Mouse (Mus musculus) embryonic facial prominence, embryonic 15.5 days (tissue): ENCODE measurements around the gene Map4k2. TPM values are rescaled to one million over a fixed set of nuclear protein-coding genes. Genes with fewer than 3 reads are reported as not detected.
A peak's percentile ranks its signal among the peaks of the same experiment; 100 is the strongest.
"Not testable (repeated sequence)": the region's sequence is repeated elsewhere in the genome, so short reads cannot be mapped to it uniquely, and the experiment has no call there.

Experiments used
- ATAC-seq: fragments of 200-750 bp; cut with Nextera tagmentation; 2 replicates; pipeline ENCODE4 v1.8.0; 2017; ENCODE audit warnings: low read depth, moderate TSS enrichment; ENCODE audit not compliant: insufficient number of reproducible peaks, low FRiP score, low TSS enrichment
- H3K27ac ChIP-seq: fragments of 300-500 bp; sonication (generic); replicated peaks from 2 replicates; pipeline ENCODE4 v1.5.1; 2015; ENCODE audit warnings: mild to moderate bottlenecking, inconsistent platforms
- H3K27me3 ChIP-seq: fragments of 300-500 bp; sonication (generic); 2 replicates; pipeline ENCODE4 v1.6.1; 2015; ENCODE audit warnings: inconsistent platforms
- H3K36me3 ChIP-seq: fragments of 300-500 bp; sonication (generic); 2 replicates; pipeline ENCODE4 v1.6.1; 2015; ENCODE audit warnings: mild to moderate bottlenecking, inconsistent platforms
- H3K4me1 ChIP-seq: fragments of 300-500 bp; sonication (generic); 2 replicates; pipeline ENCODE4 v1.6.1; 2015; ENCODE audit warnings: inconsistent platforms
- H3K4me2 ChIP-seq: fragments of 300-500 bp; sonication (generic); replicated peaks from 2 replicates; pipeline ENCODE4 v1.6.1; 2015; ENCODE audit warnings: mild to moderate bottlenecking, inconsistent platforms
- H3K4me3 ChIP-seq: fragments of 300-500 bp; sonication (generic); replicated peaks from 2 replicates; pipeline ENCODE4 v1.5.1; 2015; ENCODE audit warnings: mild to moderate bottlenecking, inconsistent platforms
- H3K9ac ChIP-seq: fragments of 300-500 bp; sonication (generic); 2 replicates; pipeline ENCODE4 v1.6.1; 2015; ENCODE audit warnings: inconsistent platforms
- H3K9me3 ChIP-seq: fragments of 300-500 bp; sonication (generic); replicated peaks from 2 replicates; pipeline ENCODE4 v1.6.1; 2016; ENCODE audit warnings: inconsistent platforms
- WGBS: fragments of 180-500 bp; shearing (Covaris S2); methylation state at CpG from one replicate; pipeline ENCODE4 v1.1.7; 2015; 5-methylcytosine and 5-hydroxymethylcytosine counted together
- polyA plus RNA-seq: library from polyadenylated mRNA; unstranded; fragments of >200 nt; fragmentation: Nextera tagmentation; extraction: Ambion mirVana; gene quantifications from 2 replicates; pipeline ENCODE4 v1.2.1, GENCODE M21; 2015

The Map4k2 gene
- polyA plus RNA-seq, 1 experiment from 2014 or later, result 16.7 TPM

DNA sequence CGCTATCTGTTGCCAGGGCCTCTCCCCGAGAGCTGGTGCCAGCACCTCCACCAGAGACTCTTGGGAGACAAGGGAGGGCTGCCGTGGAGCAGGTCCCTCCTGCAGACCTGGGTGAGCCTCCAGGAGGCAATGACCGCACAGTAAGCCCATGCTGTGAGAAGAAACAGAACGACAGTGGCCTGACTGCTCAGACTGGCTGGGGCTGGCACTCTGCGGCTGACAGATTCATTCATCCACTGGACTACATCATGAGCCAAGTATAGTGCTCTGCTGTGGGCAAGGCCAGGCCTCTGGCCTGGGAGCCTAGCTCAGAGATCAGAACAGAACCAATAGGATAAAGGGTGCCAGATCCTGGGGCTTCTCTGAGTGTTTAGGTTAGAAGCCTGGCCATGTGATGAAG, 37.1 kb upstream of the Map4k2 start:
- H3K4me2 ChIP-seq, result no peak overlapping the region
- no peak overlapping the region for H3K27ac ChIP-seq
- no peak overlapping the region for H3K4me3 ChIP-seq
- ATAC-seq, result no peak
- no peaks in the 10 kb centered on the region for H3K9me3 ChIP-seq
- H3K27me3 ChIP-seq, result no peaks in the 10 kb centered on the region
- WGBS, result 81% methylated on average over 6 of the region's 6 CpGs
- no peak overlapping the region for H3K9ac ChIP-seq
- peaks cover 11% of the 10 kb centered on the region for H3K36me3 ChIP-seq
- H3K4me1 ChIP-seq, result peaks cover 48% of the 10 kb centered on the region

DNA sequence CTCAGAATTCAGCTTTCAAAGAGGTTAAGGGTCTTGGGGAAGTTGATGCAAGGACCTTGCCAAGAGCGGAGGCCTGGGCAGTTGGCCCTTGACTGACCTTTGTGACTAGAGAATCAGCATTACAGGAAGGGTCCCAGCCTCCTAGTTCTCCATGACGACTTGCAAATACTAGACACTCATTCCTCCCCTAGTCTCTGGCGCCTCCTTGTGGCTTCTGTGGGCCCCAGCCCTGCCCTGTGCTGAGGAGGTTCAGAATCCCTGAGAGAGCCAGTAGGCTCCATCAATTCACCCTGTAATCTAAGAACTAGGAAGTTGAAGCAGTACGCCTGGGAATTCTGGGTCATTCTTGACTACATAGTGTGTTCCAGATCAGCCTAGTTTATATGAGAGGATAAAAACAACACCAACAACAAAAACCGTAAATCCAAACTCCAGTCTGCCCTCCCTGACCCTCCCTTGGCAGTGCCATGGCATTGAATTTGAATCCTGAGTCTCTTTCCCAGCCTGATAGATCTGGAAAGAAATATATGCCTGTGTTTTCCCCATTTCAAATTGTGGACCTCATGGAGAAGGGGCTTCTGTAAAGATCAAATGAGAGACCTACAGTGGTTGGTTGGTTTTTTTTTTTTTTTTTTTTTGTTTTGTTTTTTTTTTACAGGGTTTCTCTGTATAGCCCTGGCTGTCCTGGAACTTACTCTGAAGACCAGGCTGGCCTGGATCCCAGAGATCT, 36.0 kb upstream of the Map4k2 start:
- peak; percentile 53; the same call in 1 of the 2 replicates for ATAC-seq
- H3K4me2 ChIP-seq, result no peak overlapping the region
- H3K9ac ChIP-seq, result no peak overlapping the region
- H3K9me3 ChIP-seq, result no peaks in the 10 kb centered on the region
- 25% methylated on average over 5 of the region's 5 CpGs for WGBS
- 0 out of 2 replicates have a peak overlapping the region, but pooled peaks have one; percentile 28 for H3K27ac ChIP-seq
- H3K4me1 ChIP-seq, result peaks cover 47% of the 10 kb centered on the region
- H3K4me3 ChIP-seq, result no peak overlapping the region
- H3K27me3 ChIP-seq, result no peaks in the 10 kb centered on the region
- H3K36me3 ChIP-seq, result no peaks in the 10 kb centered on the region

DNA sequence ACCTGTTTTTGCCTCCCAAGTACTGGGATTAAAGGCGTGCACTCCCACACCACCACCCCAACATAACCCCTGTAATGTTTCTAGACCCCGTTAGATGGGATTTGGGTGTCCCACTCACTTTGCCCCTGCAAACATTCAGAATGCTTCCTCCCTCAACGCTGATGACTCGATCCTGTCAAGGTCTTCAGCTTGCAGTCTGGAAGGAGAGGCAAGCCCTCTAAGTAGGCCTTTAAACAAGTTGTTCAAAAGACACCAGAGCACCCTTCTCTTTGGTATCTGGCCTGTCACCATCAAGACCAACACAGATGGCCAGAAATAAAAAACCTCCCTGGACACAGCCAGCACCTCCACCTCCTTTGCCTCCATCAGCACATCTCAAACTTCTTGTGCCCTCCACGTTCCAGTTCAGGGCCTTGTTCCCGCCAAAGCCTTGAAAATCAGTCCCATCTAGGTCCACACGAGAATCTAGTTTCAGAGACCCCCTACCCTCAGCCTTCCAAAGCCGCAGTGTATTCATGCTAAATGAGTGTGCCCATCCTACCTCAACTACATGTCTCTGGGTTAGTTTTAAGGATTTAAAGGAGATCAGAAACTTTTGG, 35.3 kb upstream of the Map4k2 start:
- Histone ChIP-seq H3K9me3 (no peaks in the 10 kb centered on the region), H3K9ac (peak overlapping the region; percentile 50), H3K36me3 (peaks cover 4% of the 10 kb centered on the region), H3K4me2 (peak overlapping the region; percentile 65), H3K27ac (peak overlapping the region; percentile 85), H3K4me3 (peak overlapping the region; percentile 72), H3K27me3 (no peaks in the 10 kb centered on the region), H3K4me1 (peaks cover 41% of the 10 kb centered on the region)
- ATAC-seq, result no peak
- 49% methylated on average over 8 of the region's 8 CpGs for WGBS

DNA sequence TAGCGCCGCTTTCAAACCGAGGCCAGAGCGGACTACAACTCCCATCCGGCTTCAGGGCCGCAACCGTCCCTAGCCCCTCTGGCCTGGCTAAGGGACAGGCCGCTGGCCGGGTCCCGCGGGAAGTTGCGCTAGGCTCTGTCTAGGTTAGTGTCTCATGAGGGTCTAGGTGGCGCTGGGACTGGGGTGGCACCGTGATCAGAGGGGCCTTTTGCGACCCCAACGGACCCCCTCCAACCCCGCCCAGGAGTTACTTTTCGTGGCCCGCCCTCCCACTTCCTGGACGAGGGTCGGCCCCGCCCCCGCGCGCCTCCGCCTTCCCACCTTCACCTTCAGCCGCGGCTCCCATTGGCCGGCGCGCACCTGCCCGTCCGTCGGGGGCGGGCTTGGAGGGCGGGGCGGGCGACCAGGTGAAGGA, 34.8 kb upstream of the Map4k2 start, which contains the start of gene Cdc42bpg:
TSS of gene Cdc42bpg (plus strand) at position 320 of the 415 bp plus-strand sequence.
- Histone ChIP-seq H3K4me1 (peaks cover 37% of the 10 kb centered on the region), H3K27me3 (no peaks in the 10 kb centered on the region), H3K9me3 (no peaks in the 10 kb centered on the region), H3K36me3 (peaks cover 10% of the 10 kb centered on the region), H3K4me2 (peak within 1 kb of the TSS; percentile 65), H3K9ac (peak within 1 kb of the TSS; percentile 50), H3K27ac (peak within 1 kb of the TSS; percentile 85), H3K4me3 (peak within 1 kb of the TSS; percentile 72)
- peak; percentile 75 for ATAC-seq
- WGBS, result 1% methylated on average over 36 of the region's 38 CpGs

DNA sequence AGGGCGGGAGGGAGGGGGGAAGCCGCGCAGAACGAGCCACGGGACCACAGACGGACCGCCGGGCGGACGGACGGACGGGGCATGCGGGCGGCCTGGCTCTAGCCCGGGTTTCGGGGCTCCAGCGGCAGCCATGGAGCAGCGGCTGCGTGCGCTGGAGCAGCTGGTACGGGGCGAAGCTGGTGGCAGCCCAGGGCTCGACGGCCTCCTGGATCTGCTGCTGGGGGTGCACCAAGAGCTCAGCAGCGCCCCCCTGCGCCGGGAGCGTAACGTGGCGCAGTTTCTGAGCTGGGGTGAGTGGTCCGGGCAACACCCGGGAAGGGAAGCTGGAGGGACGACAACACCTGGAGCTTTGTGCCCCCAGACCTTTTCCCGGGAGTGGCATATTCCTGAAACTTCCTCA, 34.3 kb upstream of the Map4k2 start:
- peak overlapping the region; percentile 65 for H3K4me2 ChIP-seq
- H3K4me1 ChIP-seq, result peaks cover 37% of the 10 kb centered on the region
- no peaks in the 10 kb centered on the region for H3K9me3 ChIP-seq
- 0% methylated on average over 26 of the region's 34 CpGs for WGBS
- H3K9ac ChIP-seq, result peak overlapping the region; percentile 50
- H3K4me3 ChIP-seq, result peak overlapping the region; percentile 72
- peak overlapping the region; percentile 85 for H3K27ac ChIP-seq
- no peaks in the 10 kb centered on the region for H3K27me3 ChIP-seq
- ATAC-seq, result peak; percentile 65
- H3K36me3 ChIP-seq, result peaks cover 14% of the 10 kb centered on the region

DNA sequence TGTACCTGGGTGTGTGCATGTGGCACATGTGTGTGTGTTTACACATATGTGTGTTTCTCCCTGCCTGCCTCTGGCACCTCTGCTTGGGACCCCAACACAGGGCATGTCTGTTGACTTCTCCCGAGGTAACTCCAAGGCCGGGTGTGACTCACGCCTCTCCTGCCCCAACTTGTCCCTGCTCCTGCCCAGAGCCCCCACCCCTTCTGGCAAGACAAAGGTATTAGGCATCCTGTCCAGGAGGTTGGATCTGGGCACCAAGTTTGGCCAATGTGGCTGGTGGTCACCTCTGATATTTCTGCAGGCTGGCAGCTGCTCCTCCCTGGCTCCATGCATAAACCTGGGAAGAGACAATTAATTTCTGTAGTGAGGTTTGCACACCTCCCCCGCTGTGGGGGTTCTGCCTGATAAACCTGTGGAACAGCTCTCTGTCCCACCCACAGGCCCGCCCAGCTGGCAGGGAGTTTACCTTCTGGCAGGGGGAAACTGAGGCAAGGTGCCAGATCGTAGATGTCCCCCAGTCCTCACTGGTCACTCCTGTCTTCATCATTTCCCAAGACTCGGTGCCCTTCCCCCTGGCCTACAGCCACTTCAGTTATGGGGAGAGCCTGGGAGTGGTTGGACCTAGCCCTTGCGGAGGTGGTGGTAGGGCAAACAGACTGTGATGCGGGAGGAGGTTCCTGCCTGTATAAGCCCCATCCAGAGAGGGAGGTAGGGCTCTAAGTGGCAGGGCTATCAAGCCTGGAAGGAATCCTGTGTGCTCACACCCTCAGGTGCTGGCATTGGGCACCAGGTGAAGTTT, 33.0 kb upstream of the Map4k2 start:
- H3K4me2 ChIP-seq, result peak overlapping the region; percentile 65
- H3K4me1 ChIP-seq, result peaks cover 30% of the 10 kb centered on the region
- no peak overlapping the region for H3K9ac ChIP-seq
- H3K27me3 ChIP-seq, result no peaks in the 10 kb centered on the region
- peak overlapping the region; percentile 85 for H3K27ac ChIP-seq
- H3K4me3 ChIP-seq, result peak overlapping the region; percentile 72
- WGBS, result 67% methylated on average over 9 of the region's 9 CpGs
- no peaks in the 10 kb centered on the region for H3K9me3 ChIP-seq
- no peak for ATAC-seq
- peaks cover 26% of the 10 kb centered on the region for H3K36me3 ChIP-seq

DNA sequence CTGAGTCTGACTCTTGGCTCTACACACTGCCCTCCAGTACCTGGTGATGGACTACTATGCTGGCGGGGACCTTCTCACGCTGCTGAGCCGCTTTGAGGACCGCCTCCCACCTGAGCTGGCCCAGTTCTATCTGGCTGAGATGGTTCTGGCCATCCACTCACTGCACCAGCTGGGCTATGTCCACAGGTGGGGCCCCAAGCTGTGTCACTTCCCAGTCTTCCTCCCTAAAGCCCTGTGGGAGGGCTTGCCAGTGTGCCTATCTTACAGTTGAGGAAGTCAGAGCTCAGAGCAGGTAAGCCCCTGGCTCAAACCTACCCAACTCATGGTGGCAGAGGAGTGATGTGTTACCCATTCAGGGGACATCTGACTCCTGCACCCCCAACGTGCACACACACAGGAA, 30.8 kb upstream of the Map4k2 start:
- WGBS, result 89% methylated on average over 5 of the region's 5 CpGs
- Histone ChIP-seq H3K36me3 (peaks cover 49% of the 10 kb centered on the region), H3K9me3 (no peaks in the 10 kb centered on the region)

DNA sequence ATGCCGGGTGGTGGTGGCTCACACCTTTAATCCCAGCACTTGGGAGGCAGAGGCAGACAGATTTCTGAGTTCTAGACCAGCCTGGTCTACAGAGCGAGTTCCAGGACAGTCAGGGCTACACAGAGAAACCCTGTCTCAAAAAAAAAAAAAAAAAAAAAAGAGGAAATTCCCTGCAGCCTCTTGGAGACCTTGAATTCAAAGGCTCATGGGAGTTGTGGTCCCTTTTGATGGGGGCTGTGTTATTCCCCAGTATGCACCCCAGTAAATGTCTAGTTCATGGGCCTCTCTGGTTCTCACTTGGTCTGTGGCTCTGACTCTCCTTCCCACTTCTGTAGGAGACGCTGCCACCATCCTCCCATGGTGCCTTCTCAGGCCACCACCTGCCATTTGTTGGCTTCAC, 29.2 kb upstream of the Map4k2 start:
- not testable (repeated sequence) for ATAC-seq, H3K27me3 ChIP-seq, H3K4me3 ChIP-seq, H3K27ac ChIP-seq, H3K4me2 ChIP-seq, H3K9ac ChIP-seq, H3K9me3 ChIP-seq
- peaks cover 65% of the 10 kb centered on the region for H3K36me3 ChIP-seq
- H3K4me1 ChIP-seq, result peaks cover 19% of the 10 kb centered on the region
- WGBS, result 81% methylated on average over 3 of the region's 3 CpGs

More for the DNA sequence above, 30.8 kb upstream of the Map4k2 start:
- ATAC-seq, result no peak
- Histone ChIP-seq H3K9ac (no peak overlapping the region), H3K27ac (no peak overlapping the region), H3K4me2 (no peak overlapping the region), H3K4me3 (no peak overlapping the region), H3K27me3 (no peaks in the 10 kb centered on the region), H3K4me1 (peaks cover 28% of the 10 kb centered on the region)

DNA sequence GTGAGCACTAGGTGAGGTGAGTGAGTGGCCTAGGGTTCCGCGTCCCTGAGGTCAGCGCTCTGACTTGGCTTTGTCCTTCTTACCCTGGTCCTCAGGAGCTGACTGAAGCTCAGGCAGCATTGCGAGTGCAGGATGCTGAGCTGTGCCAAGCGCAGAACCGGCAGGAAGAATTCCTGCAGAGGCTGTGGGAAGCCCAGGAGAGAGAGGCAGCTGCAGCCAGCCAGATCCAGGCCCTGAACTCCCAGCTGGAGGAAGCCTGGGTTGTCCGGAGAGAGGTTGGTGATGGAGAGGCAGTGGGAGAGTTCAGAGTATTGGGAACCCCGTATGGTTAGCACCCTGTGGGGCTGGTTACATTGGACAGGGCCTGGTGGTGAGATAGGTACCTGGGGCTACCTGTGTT, 27.1 kb upstream of the Map4k2 start:
- Histone ChIP-seq H3K36me3 (peaks cover 85% of the 10 kb centered on the region), H3K9ac (no peak overlapping the region), H3K4me2 (no peak overlapping the region), H3K27me3 (no peaks in the 10 kb centered on the region), H3K27ac (no peak overlapping the region), H3K4me3 (no peak overlapping the region), H3K9me3 (no peaks in the 10 kb centered on the region), H3K4me1 (peaks cover 4% of the 10 kb centered on the region)
- ATAC-seq, result no peak
- WGBS, result 85% methylated on average over 8 of the region's 8 CpGs

DNA sequence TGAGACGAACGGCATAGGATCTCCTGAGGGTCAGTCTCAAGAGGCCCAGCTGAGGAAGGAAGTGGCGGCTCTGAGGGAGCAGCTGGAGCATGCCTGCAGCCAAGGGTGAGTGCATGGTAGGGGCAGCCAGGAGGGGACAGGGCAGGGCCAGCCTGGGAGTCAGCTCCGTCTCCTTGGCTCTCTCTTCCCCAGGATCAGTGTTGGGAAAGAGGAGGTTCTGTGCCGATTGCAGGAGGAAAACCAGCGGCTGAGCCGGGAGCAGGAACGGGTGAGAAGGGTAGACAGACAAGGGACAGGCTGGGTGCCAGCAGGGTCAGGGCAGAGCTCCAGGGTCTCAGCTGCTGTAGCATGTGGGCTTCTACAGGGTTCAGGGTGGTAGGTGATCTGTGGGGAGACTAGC, 26.4 kb upstream of the Map4k2 start:
- no peak overlapping the region for H3K4me3 ChIP-seq
- H3K27ac ChIP-seq, result no peak overlapping the region
- H3K27me3 ChIP-seq, result no peaks in the 10 kb centered on the region
- no peak overlapping the region for H3K9ac ChIP-seq
- 73% methylated on average over 8 of the region's 8 CpGs for WGBS
- no peaks in the 10 kb centered on the region for H3K9me3 ChIP-seq
- H3K4me2 ChIP-seq, result no peak overlapping the region
- no peak for ATAC-seq
- no peaks in the 10 kb centered on the region for H3K4me1 ChIP-seq
- peaks cover 92% of the 10 kb centered on the region for H3K36me3 ChIP-seq

DNA sequence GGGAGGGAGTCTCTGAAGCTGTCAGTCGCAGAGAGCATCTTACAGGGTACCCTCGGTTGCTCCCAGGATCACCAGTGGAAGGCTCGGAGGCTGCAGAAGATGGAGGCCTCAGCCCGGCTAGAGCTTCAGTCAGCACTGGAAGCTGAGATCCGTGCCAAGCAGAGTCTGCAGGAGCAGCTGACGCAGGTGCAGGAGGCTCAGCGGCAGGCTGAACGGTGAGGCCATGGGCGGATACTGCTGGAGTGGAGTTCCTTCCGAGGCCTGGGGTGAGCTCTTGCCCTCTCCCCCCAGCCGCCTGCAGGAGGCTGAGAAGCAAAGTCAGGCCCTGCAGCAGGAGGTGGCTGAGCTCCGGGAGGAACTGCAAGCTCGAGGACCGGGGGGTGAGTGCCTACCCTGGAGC, 25.4 kb upstream of the Map4k2 start:
- no peak overlapping the region for H3K4me3 ChIP-seq
- H3K27me3 ChIP-seq, result no peaks in the 10 kb centered on the region
- no peak overlapping the region for H3K27ac ChIP-seq
- H3K4me1 ChIP-seq, result no peaks in the 10 kb centered on the region
- H3K9me3 ChIP-seq, result no peaks in the 10 kb centered on the region
- 67% methylated on average over 14 of the region's 14 CpGs for WGBS
- H3K9ac ChIP-seq, result no peak overlapping the region
- H3K36me3 ChIP-seq, result peaks cover 99% of the 10 kb centered on the region
- no peak overlapping the region for H3K4me2 ChIP-seq
- no peak for ATAC-seq
